Mouse (Mus musculus) E14TG2a.4 (cell line): Measurements from ENCODE around the gene Crabp1.

Experiments used
- H3K27me3 ChIP-seq: 2 replicates; pipeline ENCODE4 v1.6.1; 2014; ENCODE audit warnings: low read length, control low read depth; ENCODE audit not compliant: insufficient read depth
- H3K36me3 ChIP-seq: 2 replicates; pipeline ENCODE4 v1.6.1; 2014; ENCODE audit warnings: low read length, control low read depth; ENCODE audit not compliant: insufficient read depth
- H3K4me1 ChIP-seq: replicated peaks from 2 replicates; pipeline ENCODE4 v1.6.1; 2014; ENCODE audit warnings: low read depth, low read length, control low read depth
- H3K4me3 ChIP-seq: replicated peaks from 2 replicates; pipeline ENCODE4 v1.5.1; 2014; ENCODE audit warnings: mild to moderate bottlenecking, low read length
- H3K9me3 ChIP-seq: 2 replicates; pipeline ENCODE4 v1.6.1; 2014; ENCODE audit warnings: low read length, control low read depth
- CTCF ChIP-seq: conservative IDR thresholded peaks from 2 replicates; pipeline ENCODE4 v1.5.1; 2014; ENCODE audit warnings: low read length
- NANOG ChIP-seq: IDR thresholded peaks from 2 replicates; pipeline ENCODE4 v1.6.1; 2014; ENCODE audit warnings: borderline replicate concordance, low read length, mixed read lengths
- POU5F1 ChIP-seq: IDR thresholded peaks from 2 replicates; pipeline ENCODE4 v1.6.1; 2014; ENCODE audit warnings: low read length, borderline replicate concordance

Crabp1 gene

GRCm38 (mm10) chr9:54785215-54785614, 20.7 kb downstream of the Crabp1 start:
- TF ChIP-seq NANOG (no peak), POU5F1 (no peak), CTCF (no peak)
- Histone ChIP-seq H3K4me1 (peaks cover 9% of the 10 kb centered on the region; the same call in 1 of the 2 replicates), H3K36me3 (no peaks in the 10 kb centered on the region), H3K9me3 (no peaks in the 10 kb centered on the region), H3K27me3 (peaks cover 28% of the 10 kb centered on the region), H3K4me3 (no peak overlapping the region)

GRCm38 (mm10) chr9:54786083-54786482, 21.5 kb downstream of the Crabp1 start:
- TF ChIP-seq CTCF, result no peak
- no peak for TF ChIP-seq NANOG
- no peak for TF ChIP-seq POU5F1
- H3K9me3 ChIP-seq, result no peaks in the 10 kb centered on the region
- H3K27me3 ChIP-seq, result peaks cover 29% of the 10 kb centered on the region
- peaks cover 9% of the 10 kb centered on the region; the same call in 1 of the 2 replicates for H3K4me1 ChIP-seq
- no peak overlapping the region for H3K4me3 ChIP-seq
- H3K36me3 ChIP-seq, result no peaks in the 10 kb centered on the region

- TF ChIP-seq NANOG (no peak), CTCF (no peak), POU5F1 (no peak)
- Histone ChIP-seq H3K36me3 (no peaks in the 10 kb centered on the region), H3K4me3 (no peak overlapping the region), H3K4me1 (peaks cover 9% of the 10 kb centered on the region; the same call in 1 of the 2 replicates), H3K9me3 (peaks cover 9% of the 10 kb centered on the region; the same call in 1 of the 2 replicates), H3K27me3 (peaks cover 29% of the 10 kb centered on the region)
Measured at GRCm38 (mm10) chr9:54787760-54788159, 23.2 kb downstream of the Crabp1 start.

GRCm38 (mm10) chr9:54790271-54790670, 25.7 kb downstream of the Crabp1 start:
- Histone ChIP-seq H3K9me3 (peaks cover 9% of the 10 kb centered on the region; the same call in 1 of the 2 replicates), H3K27me3 (peaks cover 25% of the 10 kb centered on the region), H3K4me3 (no peak overlapping the region), H3K36me3 (no peaks in the 10 kb centered on the region), H3K4me1 (peaks cover 9% of the 10 kb centered on the region)
- TF ChIP-seq CTCF (no peak), POU5F1 (no peak), NANOG (no peak)

- TF ChIP-seq NANOG (no peak), POU5F1 (no peak), CTCF (no peak)
- peaks cover 12% of the 10 kb centered on the region for H3K27me3 ChIP-seq
- H3K9me3 ChIP-seq, result peaks cover under 1% of the 10 kb centered on the region; the same call in 1 of the 2 replicates
Measured at GRCm38 (mm10) chr9:54801460-54801961, 37.0 kb downstream of the Crabp1 start.

GRCm38 (mm10) chr9:54802749-54803679, 38.5 kb downstream of the Crabp1 start:
- TF ChIP-seq CTCF (no peak), NANOG (no peak), POU5F1 (no peak)
- peak overlapping the region; percentile 76 for H3K4me3 ChIP-seq

More at GRCm38 (mm10) chr9:54801460-54801961, 37.0 kb downstream of the Crabp1 start:
- Histone ChIP-seq H3K36me3 (peaks cover 25% of the 10 kb centered on the region), H3K4me3 (peak overlapping the region; percentile 76), H3K4me1 (peaks cover 66% of the 10 kb centered on the region)

GRCm38 (mm10) chr9:54804351-54804750, 39.8 kb downstream of the Crabp1 start:
- no peak for TF ChIP-seq POU5F1
- TF ChIP-seq CTCF, result no peak
- TF ChIP-seq NANOG, result no peak
- Histone ChIP-seq H3K4me3 (no peak overlapping the region), H3K36me3 (peaks cover 30% of the 10 kb centered on the region), H3K9me3 (peaks cover 4% of the 10 kb centered on the region; the same call in 1 of the 2 replicates), H3K27me3 (peaks cover 6% of the 10 kb centered on the region), H3K4me1 (peaks cover 74% of the 10 kb centered on the region)

More at GRCm38 (mm10) chr9:54802749-54803679, 38.5 kb downstream of the Crabp1 start:
- peaks cover 74% of the 10 kb centered on the region for H3K4me1 ChIP-seq
- peaks cover 12% of the 10 kb centered on the region for H3K27me3 ChIP-seq
- peaks cover 4% of the 10 kb centered on the region; the same call in 1 of the 2 replicates for H3K9me3 ChIP-seq
- H3K36me3 ChIP-seq, result peaks cover 30% of the 10 kb centered on the region

GRCm38 (mm10) chr9:54807761-54808160, 43.2 kb downstream of the Crabp1 start:
- Histone ChIP-seq H3K27me3 (no peaks in the 10 kb centered on the region), H3K4me1 (peaks cover 42% of the 10 kb centered on the region), H3K36me3 (peaks cover 37% of the 10 kb centered on the region), H3K9me3 (peaks cover 4% of the 10 kb centered on the region; the same call in 1 of the 2 replicates), H3K4me3 (no peak overlapping the region)
- no peak for TF ChIP-seq CTCF
- no peak for TF ChIP-seq POU5F1
- no peak for TF ChIP-seq NANOG
